Mouse (Mus musculus) liver, adult 2 months (tissue): Measurements from ENCODE around the gene Bex3.

Experiments
- CTCF ChIP-seq: fragments of 200-500 bp; IDR thresholded peaks from 2 replicates; pipeline ENCODE4 v1.5.1; 2011; ENCODE audit warnings: low read depth, low read length, control low read depth
- POLR2A ChIP-seq: fragments of 200-500 bp; IDR thresholded peaks from 2 replicates; pipeline ENCODE4 v1.6.1; 2011; ENCODE audit warnings: low read length, control low read depth; ENCODE audit not compliant: insufficient read depth; ENCODE audit errors: extremely low read depth

DNA sequence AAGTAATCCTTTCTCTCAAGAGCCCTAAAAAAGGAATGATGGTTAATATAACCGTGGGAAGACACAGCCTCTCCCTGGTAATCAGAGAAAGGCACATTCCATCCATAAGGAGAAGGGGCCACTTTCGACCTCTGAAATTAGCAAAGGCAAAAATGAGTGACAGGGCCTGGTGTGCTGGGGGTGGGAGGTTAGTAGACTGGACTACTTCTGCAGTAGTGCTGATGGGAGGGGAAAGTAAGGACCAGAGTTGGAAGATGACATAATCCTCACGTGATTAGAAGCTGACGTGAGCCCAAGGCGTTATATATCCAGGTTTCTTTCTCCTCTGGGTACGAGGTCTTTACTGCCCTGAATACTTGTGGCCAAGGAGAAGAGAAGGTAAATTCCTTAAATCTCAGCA is 46.3 kb upstream of the Bex3 start:
- TF ChIP-seq CTCF (no peak), POLR2A (no peak)
